Mouse (Mus musculus) CH12.LX (cell line): ENCODE measurements around the gene Mien1. TPM values are rescaled to one million over a fixed set of nuclear protein-coding genes. Genes with fewer than 3 reads are reported as not detected.

Experiments
- DNase-seq: peaks from one replicate; pipeline ENCODE4 v3.0.0-alpha.2; 2013; ENCODE audit errors: extremely low read depth
- H3K27ac ChIP-seq: 2 replicates; pipeline ENCODE4 v1.5.1; 2012; ENCODE audit warnings: low read depth, mild to moderate bottlenecking, control low read depth, moderate library complexity; ENCODE audit not compliant: insufficient read depth
- H3K27me3 ChIP-seq: replicated peaks from 2 replicates; pipeline ENCODE3; 2012; ENCODE audit warnings: inconsistent platforms
- H3K36me3 ChIP-seq, 2 experiments: replicated peaks in 1 of 2; 2 replicates each; pipeline versions ENCODE3 to v1.6.1; 2012; ENCODE audit warnings: inconsistent platforms in 1 of 2, low read length in 1 of 2, mild to moderate bottlenecking in 1 of 2, mixed read lengths in 1 of 2, moderate library complexity in 1 of 2; ENCODE audit not compliant: control insufficient read depth in 1 of 2, insufficient read depth in 1 of 2
- H3K4me1 ChIP-seq, 2 experiments: 2 replicates each; pipeline ENCODE4 v1.6.1; 2012; ENCODE audit warnings: inconsistent platforms in 1 of 2, moderate library complexity in 1 of 2; ENCODE audit not compliant: insufficient read depth in 2 of 2, control insufficient read depth in 1 of 2
- H3K4me2 ChIP-seq: 2 replicates; pipeline ENCODE4 v1.6.1; 2012; ENCODE audit warnings: low read depth, mild to moderate bottlenecking, control low read depth; ENCODE audit not compliant: poor library complexity, insufficient read depth, severe bottlenecking
- H3K4me3 ChIP-seq, 3 experiments: fragments of 150-350 bp in 1 of 3; sonication (generic) in 1 of 3; replicated peaks in 1 of 3; 2 replicates each; pipeline versions ENCODE3 to v1.5.1; 2011 to 2012; ENCODE audit warnings: low read depth in 2 of 3, low read length in 2 of 3, mild to moderate bottlenecking in 2 of 3, moderate library complexity in 2 of 3, control low read depth in 1 of 3, improper control_type of control experiment in 1 of 3, inconsistent platforms in 1 of 3, mixed read lengths in 1 of 3; ENCODE audit not compliant: poor library complexity in 1 of 3
- H3K79me2 ChIP-seq: replicated peaks from 2 replicates; pipeline ENCODE4 v1.6.1; 2012; ENCODE audit warnings: mild to moderate bottlenecking, moderate library complexity; ENCODE audit not compliant: control insufficient read depth, poor library complexity, insufficient read depth, severe bottlenecking; ENCODE audit errors: extremely low read depth
- H3K9ac ChIP-seq: 2 replicates; pipeline ENCODE4 v1.6.1; 2012; ENCODE audit warnings: low read depth, mild to moderate bottlenecking, control low read depth, moderate library complexity; ENCODE audit not compliant: insufficient read depth
- H3K9me3 ChIP-seq: replicated peaks from 2 replicates; pipeline ENCODE3; 2012; ENCODE audit warnings: low read length, inconsistent platforms, mixed read lengths
- BHLHE40 ChIP-seq: IDR thresholded peaks from 2 replicates; pipeline ENCODE4 v1.6.1; 2011; ENCODE audit warnings: mild to moderate bottlenecking, low read depth, low read length, improper control_type of control experiment
- CHD1 ChIP-seq: IDR thresholded peaks from 2 replicates; pipeline ENCODE4 v1.6.1; 2012; ENCODE audit warnings: low read depth, low read length, improper control_type of control experiment, inconsistent platforms
- CHD2 ChIP-seq: IDR thresholded peaks from 2 replicates; pipeline ENCODE4 v1.6.1; 2011; ENCODE audit warnings: low read length, improper control_type of control experiment
- CTCF ChIP-seq, 2 experiments: IDR thresholded peaks in 1 of 2; conservative IDR thresholded peaks in 1 of 2; 2 replicates each; pipeline ENCODE4 v1.5.1; 2011 to 2012; ENCODE audit warnings: low read depth in 2 of 2, low read length in 2 of 2, improper control_type of control experiment in 1 of 2, inconsistent platforms in 1 of 2, mild to moderate bottlenecking in 1 of 2, moderate library complexity in 1 of 2
- E2F4 ChIP-seq: IDR thresholded peaks from 2 replicates; pipeline ENCODE4 v1.6.1; 2011; ENCODE audit warnings: low read depth, low read length, improper control_type of control experiment; ENCODE audit not compliant: insufficient replicate concordance
- ELF1 ChIP-seq: IDR thresholded peaks from 2 replicates; pipeline ENCODE4 v1.6.1; 2014; ENCODE audit warnings: low read depth, mild to moderate bottlenecking, inconsistent platforms, low read length, improper control_type of control experiment
- ETS1 ChIP-seq: conservative IDR thresholded peaks from 2 replicates; pipeline ENCODE4 v1.6.1; 2012; ENCODE audit warnings: low read depth, mild to moderate bottlenecking, inconsistent platforms, low read length, improper control_type of control experiment, moderate library complexity
- GABPA ChIP-seq: IDR thresholded peaks from 2 replicates; pipeline ENCODE4 v1.6.1; 2012; ENCODE audit warnings: low read depth, low read length, improper control_type of control experiment, inconsistent platforms; ENCODE audit not compliant: insufficient replicate concordance
- HCFC1 ChIP-seq: IDR thresholded peaks from 2 replicates; pipeline ENCODE4 v1.6.1; 2012; ENCODE audit warnings: low read depth, mild to moderate bottlenecking, inconsistent platforms, low read length, improper control_type of control experiment
- IRF4 ChIP-seq: IDR thresholded peaks from 2 replicates; pipeline ENCODE4 v1.6.1; 2014; ENCODE audit warnings: low read depth, mild to moderate bottlenecking, inconsistent platforms, low read length, improper control_type of control experiment
- JUN ChIP-seq: IDR thresholded peaks from 2 replicates; pipeline ENCODE4 v1.6.1; 2011; ENCODE audit warnings: low read depth, mild to moderate bottlenecking, low read length, improper control_type of control experiment, moderate library complexity; ENCODE audit not compliant: insufficient read depth
- JUND ChIP-seq: conservative IDR thresholded peaks from 2 replicates; pipeline ENCODE4 v1.6.1; 2011; ENCODE audit warnings: low read depth, low read length, improper control_type of control experiment
- MAFK ChIP-seq: IDR thresholded peaks from 2 replicates; pipeline ENCODE4 v1.6.1; 2011; ENCODE audit warnings: low read length, improper control_type of control experiment; ENCODE audit not compliant: insufficient replicate concordance
- MAX ChIP-seq: IDR thresholded peaks from 2 replicates; pipeline ENCODE4 v1.6.1; 2011; ENCODE audit warnings: low read length, improper control_type of control experiment
- MAZ ChIP-seq: IDR thresholded peaks from 2 replicates; pipeline ENCODE4 v1.6.1; 2012; ENCODE audit warnings: low read depth, mild to moderate bottlenecking, inconsistent platforms, low read length, improper control_type of control experiment, moderate library complexity
- MEF2A ChIP-seq: IDR thresholded peaks from 2 replicates; pipeline ENCODE4 v1.6.1; 2014; ENCODE audit warnings: low read depth, mild to moderate bottlenecking, inconsistent platforms, low read length, improper control_type of control experiment, borderline replicate concordance
- MYC ChIP-seq: IDR thresholded peaks from 2 replicates; pipeline ENCODE4 v1.6.1; 2011; ENCODE audit warnings: low read depth, mild to moderate bottlenecking, improper control_type of control experiment, low read length
- NELFE ChIP-seq: IDR thresholded peaks from 2 replicates; pipeline ENCODE4 v1.6.1; 2011; ENCODE audit warnings: low read depth, low read length, improper control_type of control experiment
- NRF1 ChIP-seq: IDR thresholded peaks from 2 replicates; pipeline ENCODE4 v1.6.1; 2014; ENCODE audit warnings: low read depth, mild to moderate bottlenecking, inconsistent platforms, low read length, improper control_type of control experiment, moderate library complexity
- PAX5 ChIP-seq: IDR thresholded peaks from 2 replicates; pipeline ENCODE4 v1.6.1; 2012; ENCODE audit warnings: low read length, inconsistent platforms, mixed read lengths
- POLR2A ChIP-seq: IDR thresholded peaks from 2 replicates; pipeline ENCODE4 v1.6.1; 2011; ENCODE audit warnings: low read depth, mild to moderate bottlenecking, improper control_type of control experiment, low read length
- POLR2AphosphoS2 ChIP-seq: IDR thresholded peaks from 2 replicates; pipeline ENCODE4 v1.6.1; 2011; ENCODE audit warnings: low read depth, low read length, improper control_type of control experiment
- RAD21 ChIP-seq: IDR thresholded peaks from 2 replicates; pipeline ENCODE4 v1.6.1; 2011; ENCODE audit warnings: low read depth, mild to moderate bottlenecking, low read length, improper control_type of control experiment, moderate library complexity
- RCOR1 ChIP-seq: conservative IDR thresholded peaks from 2 replicates; pipeline ENCODE4 v1.6.1; 2012; ENCODE audit warnings: low read depth, mild to moderate bottlenecking, inconsistent platforms, low read length, improper control_type of control experiment
- SIN3A ChIP-seq: IDR thresholded peaks from 2 replicates; pipeline ENCODE4 v1.6.1; 2012; ENCODE audit warnings: low read length, improper control_type of control experiment, inconsistent platforms
- SMC3 ChIP-seq: IDR thresholded peaks from 2 replicates; pipeline ENCODE4 v1.6.1; 2011; ENCODE audit warnings: low read depth, low read length, improper control_type of control experiment
- TBP ChIP-seq: conservative IDR thresholded peaks from 2 replicates; pipeline ENCODE4 v1.6.1; 2011; ENCODE audit warnings: low read depth, low read length, improper control_type of control experiment
- TCF12 ChIP-seq: IDR thresholded peaks from 2 replicates; pipeline ENCODE4 v1.6.1; 2014; ENCODE audit warnings: low read depth, mild to moderate bottlenecking, inconsistent platforms, low read length, improper control_type of control experiment
- USF1 ChIP-seq: IDR thresholded peaks from 2 replicates; pipeline ENCODE4 v1.6.1; 2014; ENCODE audit warnings: low read depth, mild to moderate bottlenecking, inconsistent platforms, low read length, improper control_type of control experiment
- USF2 ChIP-seq: conservative IDR thresholded peaks from 2 replicates; pipeline ENCODE4 v1.6.1; 2011; ENCODE audit warnings: low read depth, low read length, improper control_type of control experiment
- ZC3H11A ChIP-seq: IDR thresholded peaks from 2 replicates; pipeline ENCODE4 v1.6.1; 2012; ENCODE audit warnings: low read depth, mild to moderate bottlenecking, inconsistent platforms, low read length, improper control_type of control experiment
- ZKSCAN1 ChIP-seq: IDR thresholded peaks from 2 replicates; pipeline ENCODE4 v1.6.1; 2012; ENCODE audit warnings: low read depth, inconsistent platforms, low read length, improper control_type of control experiment, borderline replicate concordance
- ZMIZ1 ChIP-seq: IDR thresholded peaks from 2 replicates; pipeline ENCODE4 v1.6.1; 2012; ENCODE audit warnings: low read depth, mild to moderate bottlenecking, inconsistent platforms, low read length, improper control_type of control experiment
- dilution Hi-C: fragments of 300-500 bp; cut with MboI; formaldehyde crosslinking; loops from 2 replicates; pipeline ENCODE4 v1.14.3; 2020; ENCODE audit warnings: low sequenced_read_pairs; ENCODE audit not compliant: extremely low pct_unique_long_range_greater_than_20kb, extremely low pct_ligation_motif_present
- in situ Hi-C: fragments of 300-500 bp; cut with MboI; formaldehyde crosslinking; loops from 3 replicates; pipeline ENCODE4 v1.14.3; 2019; ENCODE audit warnings: low sequenced_read_pairs, low pct_ligation_motif_present, low pct_unique_long_range_greater_than_20kb, mixed read lengths
- polyA plus RNA-seq: library from polyadenylated mRNA; unstranded; fragments of >175 nt; gene quantifications from 2 replicates; pipeline ENCODE4 v1.2.1, GENCODE M21; 2012; ENCODE audit warnings: low read depth; ENCODE audit not compliant: insufficient read length
- total RNA-seq, 2 experiments: library from RNA; depleted of rRNA; stranded (reverse); fragments of 300-350 nt in 1 of 2; fragments of >200 nt in 1 of 2; gene quantifications; 2 replicates each; pipeline ENCODE4 v1.2.3; 2012 to 2014

Gene Mien1
- total and polyA plus RNA-seq, 3 experiments, result 84.7 to 129 (median 94.6) TPM

DNA sequence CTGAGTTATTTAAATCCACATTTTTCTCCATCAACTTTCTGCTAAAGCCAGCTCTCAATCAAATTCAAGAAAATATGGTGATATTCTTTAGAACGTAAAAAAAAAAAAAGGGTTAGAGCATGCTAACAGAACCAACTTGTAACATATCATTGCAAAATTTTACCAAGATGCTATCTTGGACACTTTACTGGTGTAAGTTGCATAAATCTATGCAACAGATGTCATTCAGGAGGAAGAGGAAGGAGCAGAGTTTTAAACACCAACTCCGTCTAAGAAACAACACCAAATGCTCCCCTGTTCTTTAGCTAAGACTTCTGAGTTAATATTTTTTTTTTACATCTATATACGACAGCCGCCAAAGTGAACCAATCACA, 37.6 kb upstream of the Mien1 start:
- H3K9me3 ChIP-seq, result no peaks in the 10 kb centered on the region
- H3K4me3 ChIP-seq, result peak overlapping the region; percentile 54 to 88 (median 83)

DNA sequence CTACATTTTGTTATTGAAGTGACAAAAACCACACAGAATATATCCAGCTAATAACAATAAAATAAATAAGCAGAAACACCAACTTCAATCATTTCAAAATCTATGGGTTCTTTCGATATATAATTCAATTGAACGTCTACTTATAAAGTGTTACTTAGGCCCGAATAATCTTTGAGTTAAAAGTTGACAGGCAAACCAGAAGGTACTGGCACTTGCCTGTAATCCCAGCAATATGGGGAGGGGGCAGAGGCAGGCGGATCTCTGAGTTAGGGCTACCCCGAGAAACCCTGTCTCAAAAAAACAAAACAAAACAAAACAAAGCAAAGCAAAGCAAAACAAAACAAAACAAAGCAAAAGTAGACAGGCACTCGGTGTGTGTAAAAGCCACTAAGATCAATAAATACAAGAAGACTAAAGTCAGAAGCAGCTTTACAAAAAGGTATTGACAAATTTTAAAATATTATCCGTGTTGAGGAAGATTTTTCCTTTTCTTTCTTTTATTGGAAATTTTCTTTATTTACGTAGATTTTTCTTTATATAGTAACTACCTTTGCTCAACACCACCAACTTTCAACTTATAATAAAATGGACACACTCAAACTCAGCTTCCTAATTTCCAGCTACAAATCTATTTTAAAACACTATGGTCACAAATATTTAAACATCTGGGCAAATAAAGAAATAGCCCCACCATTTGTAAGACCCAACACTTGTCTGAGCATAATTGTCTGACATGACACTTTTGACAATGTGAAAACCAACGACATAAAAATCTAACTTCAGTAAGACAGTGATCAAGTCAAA, 37.0 kb upstream of the Mien1 start:
- Histone ChIP-seq H3K4me1 (peaks cover 38 to 60% of the 10 kb centered on the region in 2 experiments), H3K9me3 (no peaks in the 10 kb centered on the region), H3K27ac (peak overlapping the region; percentile 99; the same call in 1 of the 2 replicates), H3K36me3 (peaks cover 14 to 39% of the 10 kb centered on the region in 2 experiments), H3K79me2 (peaks cover 53% of the 10 kb centered on the region), H3K9ac (peak overlapping the region; percentile 96), H3K27me3 (no peaks in the 10 kb centered on the region), H3K4me3 (peak overlapping the region; percentile 54 to 88 (median 83)), H3K4me2 (peak overlapping the region; percentile 96)
- dilution Hi-C loops (no loop called here), in situ Hi-C loops (loop anchor here (5.0 kb wide), 1 partner anchor 71 kb away; the partner anchor contains the start of gene Ikzf3)
- DNase-seq, result no peak
- TF ChIP-seq HCFC1 (no peak), JUND (no peak), ZKSCAN1 (no peak), MAZ (peak; percentile 24; the same call in 1 of the 2 replicates), ZC3H11A (no peak), MEF2A (no peak), NRF1 (no peak), CTCF (conservative IDR thresholded peaks at IDR 0.05 in 1 of 2, IDR thresholded peaks at IDR 0.05 in 1 of 2; ENCODE audit: low read depth in 2 of 2, low read length in 2 of 2) (no peak), JUN (no peak), E2F4 (no peak), RCOR1 (no peak), MYC (peak; percentile 41; the same call in 1 of the 2 replicates), IRF4 (no peak), MAFK (0 out of 2 replicates have a peak, but pooled peaks have one; percentile 35), USF2 (no peak), SMC3 (no peak), ETS1 (no peak), POLR2A (no peak), SIN3A (peak; percentile 51), ZMIZ1 (0 out of 2 replicates have a peak, but pooled peaks have one; percentile 2), BHLHE40 (no peak), NELFE (no peak), RAD21 (no peak), CHD2 (no peak), MAX (no peak), GABPA (no peak), TCF12 (peak; percentile 13; the same call in 1 of the 2 replicates), ELF1 (no peak), USF1 (no peak), PAX5 (no peak)

More for the DNA sequence above, 37.6 kb upstream of the Mien1 start:
- peak overlapping the region; percentile 64 for H3K4me2 ChIP-seq
- TF ChIP-seq TBP (no peak), POLR2AphosphoS2 (0 out of 2 replicates have a peak, but pooled peaks have one; percentile 22), CHD1 (peak; percentile 72; the same call in 1 of the 2 replicates)
- no peak for DNase-seq
- peak overlapping the region; percentile 99 for H3K27ac ChIP-seq
- H3K36me3 ChIP-seq, result peaks cover 11 to 40% of the 10 kb centered on the region in 2 experiments
- in situ Hi-C loops, result loop anchor here (5.0 kb wide), 1 partner anchor 71 kb away; the partner anchor contains the start of gene Ikzf3
- no peaks in the 10 kb centered on the region for H3K27me3 ChIP-seq
- peak overlapping the region; percentile 96 for H3K9ac ChIP-seq
- peaks cover 37 to 60% of the 10 kb centered on the region in 2 experiments for H3K4me1 ChIP-seq
- dilution Hi-C loops, result no loop called here
- H3K79me2 ChIP-seq, result peaks cover 48% of the 10 kb centered on the region
